Comparison of ENCODE assay signal across 8 mouse cellular contexts in genomic region chr15:86060581-86060980, GRCm38 (mm10). TPM values are rescaled to one million over a fixed set of nuclear protein-coding genes. Genes with fewer than 3 reads are reported as not detected.
DNase-seq lines count a peak whose midpoint lies in the region; ATAC-seq and TF ChIP-seq lines count a peak whose summit lies in the region.
"Had no signal": no experiment of that assay in that cellular context is flagged by ENCODE, and none has a peak within 500 bp of the region (broad histone marks: within the 10 kb centered on the region; RNA-seq: fewer than 3 reads in every experiment).

No protein-coding gene starts in this region.

- no peak overlapping the region for H3K27ac ChIP-seq in limb, embryonic 13.5 days
- H3K27ac ChIP-seq in limb, embryonic 10.5 days = no peak overlapping the region; the same call in 1 of the 2 replicates
- H3K27ac ChIP-seq in forebrain, embryonic 16.5 days (ENCODE audit: low read length) = 0 out of 2 replicates have a peak overlapping the region, but pooled peaks have one; percentile 9
- 0 out of 2 replicates have a peak overlapping the region, but pooled peaks have one; percentile 20 for H3K27ac ChIP-seq in limb, embryonic 14.5 days (replicated peaks; ENCODE audit: low read depth, low read length)
- no peak overlapping the region for H3K27ac ChIP-seq in olfactory bulb, adult 2 months (ENCODE audit: insufficient read depth, low read depth, low read length)

- ATAC-seq in limb, embryonic 13.5 days (ENCODE audit: low FRiP score, low read depth) = no peak
- ATAC-seq in forebrain, embryonic 16.5 days = no peak
- ATAC-seq in limb, embryonic 14.5 days (ENCODE audit: low FRiP score, low read depth) = no peak
- no peak for ATAC-seq in monocyte, adult 5-6 weeks (replicated peaks; ENCODE audit: insufficient number of reproducible peaks, low FRiP score, low TSS enrichment, poor library complexity, severe bottlenecking)

- intact Hi-C loops in left cerebral cortex, postnatal 36 days (cut with DNase I) = no loop called here

- 90% methylated on average over 12 of the region's 12 CpGs for WGBS in limb, embryonic 13.5 days
- 93% methylated on average over 12 of the region's 12 CpGs for WGBS in limb, embryonic 10.5 days
- 73% methylated on average over 12 of the region's 12 CpGs for WGBS in forebrain, embryonic 16.5 days
- WGBS in limb, embryonic 14.5 days = 87% methylated on average over 12 of the region's 12 CpGs
- WGBS in olfactory bulb, adult 2 months = 41% methylated on average over 12 of the region's 12 CpGs

- no peak overlapping the region for H3K4me3 ChIP-seq in limb, embryonic 13.5 days
- no peak overlapping the region for H3K4me3 ChIP-seq in limb, embryonic 10.5 days
- H3K4me3 ChIP-seq in forebrain, embryonic 16.5 days (replicated peaks; ENCODE audit: low read length) = peak overlapping the region; percentile 87
- H3K4me3 ChIP-seq in limb, embryonic 14.5 days (replicated peaks; ENCODE audit: low read length) = no peak overlapping the region
- H3K4me3 ChIP-seq in olfactory bulb, adult 2 months (ENCODE audit: insufficient read depth, low read depth, low read length) = peak overlapping the region; percentile 16

- no peak for TF ChIP-seq POLR2A in limb, embryonic 14.5 days (IDR thresholded peaks at IDR 0.05; ENCODE audit: borderline replicate concordance, extremely low read depth, insufficient read depth, insufficient read length)
- TF ChIP-seq POLR2A in olfactory bulb, adult 2 months (IDR thresholded peaks at IDR 0.05; ENCODE audit: insufficient read depth, low read depth, low read length) = no peak

- no peak for DNase-seq in limb, embryonic 10.5 days (ENCODE audit: low spot score)
- no peak for DNase-seq in limb, embryonic 14.5 days (ENCODE audit: low spot score)
- DNase-seq in left cerebral cortex, postnatal 36 days (ENCODE audit: low spot score in 2 of 2) = no peak
- DNase-seq: kidney, postnatal 10 days had no signal

- H3K4me2 ChIP-seq in limb, embryonic 13.5 days (replicated peaks) = peak overlapping the region; percentile 83
- H3K4me2 ChIP-seq in forebrain, embryonic 16.5 days (ENCODE audit: low read length) = peak overlapping the region; percentile 71
- 0 out of 2 replicates have a peak overlapping the region, but pooled peaks have one; percentile 6 for H3K4me2 ChIP-seq in limb, embryonic 14.5 days (replicated peaks; ENCODE audit: low read depth, low read length, severe bottlenecking)

- H3K36me3 ChIP-seq in limb, embryonic 13.5 days = no peaks in the 10 kb centered on the region
- H3K36me3 ChIP-seq in limb, embryonic 10.5 days = 0 out of 2 replicates have a peak, but pooled peaks cover 2% of the 10 kb centered on the region
- no peaks in the 10 kb centered on the region for H3K36me3 ChIP-seq in forebrain, embryonic 16.5 days (ENCODE audit: control insufficient read depth, insufficient read depth)
- no peaks in the 10 kb centered on the region for H3K36me3 ChIP-seq in limb, embryonic 14.5 days (ENCODE audit: control insufficient read depth, insufficient read depth, low read length)

- H3K9ac ChIP-seq in limb, embryonic 13.5 days = no peak overlapping the region
- H3K9ac ChIP-seq in forebrain, embryonic 16.5 days (replicated peaks; ENCODE audit: low read depth, low read length) = peak overlapping the region; percentile 99
- no peak overlapping the region for H3K9ac ChIP-seq in limb, embryonic 14.5 days (ENCODE audit: low read depth, low read length, severe bottlenecking)

- no peaks in the 10 kb centered on the region for H3K27me3 ChIP-seq in limb, embryonic 13.5 days
- peaks cover 5% of the 10 kb centered on the region; the same call in 1 of the 2 replicates for H3K27me3 ChIP-seq in limb, embryonic 10.5 days (ENCODE audit: low read depth, poor library complexity, severe bottlenecking)
- no peaks in the 10 kb centered on the region for H3K27me3 ChIP-seq in forebrain, embryonic 16.5 days (replicated peaks; ENCODE audit: control insufficient read depth, insufficient read depth, low read length)
- H3K27me3 ChIP-seq in limb, embryonic 14.5 days (ENCODE audit: control insufficient read depth, insufficient read depth, low read length) = no peaks in the 10 kb centered on the region

- TF ChIP-seq CTCF in olfactory bulb, adult 2 months (IDR thresholded peaks at IDR 0.05; ENCODE audit: insufficient read depth, low read depth, low read length) = no peak

- H3K4me1 ChIP-seq in limb, embryonic 13.5 days = peaks cover 44% of the 10 kb centered on the region
- peaks cover 43% of the 10 kb centered on the region for H3K4me1 ChIP-seq in limb, embryonic 10.5 days
- H3K4me1 ChIP-seq in forebrain, embryonic 16.5 days (replicated peaks; ENCODE audit: control insufficient read depth, insufficient read depth, low read length) = peaks cover 45% of the 10 kb centered on the region
- peaks cover 27% of the 10 kb centered on the region for H3K4me1 ChIP-seq in limb, embryonic 14.5 days (ENCODE audit: control insufficient read depth, insufficient read depth, low read length)
- peaks cover 37% of the 10 kb centered on the region for H3K4me1 ChIP-seq in olfactory bulb, adult 2 months (ENCODE audit: control insufficient read depth, insufficient read depth, low read length)

- no peaks in the 10 kb centered on the region for H3K9me3 ChIP-seq in limb, embryonic 13.5 days
- no peaks in the 10 kb centered on the region for H3K9me3 ChIP-seq in limb, embryonic 10.5 days (replicated peaks)
- H3K9me3 ChIP-seq in forebrain, embryonic 16.5 days (ENCODE audit: control insufficient read depth, low read length) = no peaks in the 10 kb centered on the region
- no peaks in the 10 kb centered on the region for H3K9me3 ChIP-seq in limb, embryonic 14.5 days (ENCODE audit: control insufficient read depth, low read length)

RNA-seq across cellular contexts. Expression of gene Gramd4, which starts 3.1 kb away (rescaled TPM):
- 15.0 and 15.3 TPM in 2 replicates for polyA plus RNA-seq in limb, embryonic 13.5 days (2015; fragmentation: Nextera tagmentation; extraction: Ambion mirVana)
- polyA plus RNA-seq in limb, embryonic 10.5 days (2016; fragmentation: Nextera tagmentation; extraction: Ambion mirVana) = 13.0 and 14.1 TPM in 2 replicates
- polyA plus RNA-seq in forebrain, embryonic 16.5 days (2015; fragmentation: Nextera tagmentation; extraction: Ambion mirVana) = 56.8 and 57.8 TPM in 2 replicates
- 23.5 and 26.4 TPM in 2 replicates for polyA plus RNA-seq in limb, embryonic 14.5 days (2012; rRNA removed)
- 12.3 and 15.4 TPM in 2 replicates for polyA plus RNA-seq in limb, embryonic 14.5 days (2014; fragmentation: Nextera tagmentation; extraction: Ambion mirVana)
- polyA plus RNA-seq in olfactory bulb, adult 2 months (2012; ENCODE audit: insufficient read depth, insufficient read length, low replicate concordance, missing spikeins) = not detected in 2 replicates
- 112 to 191 TPM (median 137 TPM) in 3 replicates for total RNA-seq in monocyte, adult 5-6 weeks (2017)
- total RNA-seq in left cerebral cortex, postnatal 36 days (2021) = 10 to 100 TPM; 34.9 to 49.4 TPM

RNA-seq across cellular contexts. Expression of gene Celsr1, which starts 27.0 kb away (rescaled TPM):
- polyA plus RNA-seq in limb, embryonic 13.5 days (2015; fragmentation: Nextera tagmentation; extraction: Ambion mirVana) = 2.0 TPM in 2 replicates
- polyA plus RNA-seq in limb, embryonic 10.5 days (2016; fragmentation: Nextera tagmentation; extraction: Ambion mirVana) = 0.67 and 0.86 TPM in 2 replicates
- 4.6 and 5.6 TPM in 2 replicates for polyA plus RNA-seq in forebrain, embryonic 16.5 days (2015; fragmentation: Nextera tagmentation; extraction: Ambion mirVana)
- polyA plus RNA-seq in limb, embryonic 14.5 days (2012; rRNA removed) = 11.8 and 13.1 TPM in 2 replicates
- 6.5 TPM in 2 replicates for polyA plus RNA-seq in limb, embryonic 14.5 days (2014; fragmentation: Nextera tagmentation; extraction: Ambion mirVana)
- polyA plus RNA-seq in olfactory bulb, adult 2 months (2012; ENCODE audit: insufficient read depth, insufficient read length, low replicate concordance, missing spikeins) = not detected in 2 replicates
- total RNA-seq in monocyte, adult 5-6 weeks (2017) = 0.11 to 2.1 TPM (median 0.76 TPM) in 3 replicates
- 1 to 10 TPM; 3.4 to 4.3 TPM for total RNA-seq in left cerebral cortex, postnatal 36 days (2021)

Comparison
In these comparisons a context has a peak if more than half of its experiments do, and no peak if none do; other contexts are left out.
1. H3K27ac ChIP-seq: peak in forebrain, embryonic 16.5 days (single experiment) and limb, embryonic 14.5 days (single experiment); none in limb, embryonic 13.5 days (single experiment), limb, embryonic 10.5 days (single experiment) and olfactory bulb, adult 2 months (single experiment).
2. H3K4me2 ChIP-seq: peak in every context shown above with its lines; median percentile 83 in limb, embryonic 13.5 days; 71 in forebrain, embryonic 16.5 days; 6 in limb, embryonic 14.5 days.
3. H3K4me3 ChIP-seq: peak in forebrain, embryonic 16.5 days (single experiment) and olfactory bulb, adult 2 months (single experiment); none in limb, embryonic 13.5 days (single experiment), limb, embryonic 10.5 days (single experiment) and limb, embryonic 14.5 days (single experiment).
4. RNA of gene Gramd4, which starts 3.1 kb away (polyA plus RNA-seq): 56.8 to 57.8 TPM in forebrain, embryonic 16.5 days, 12.3 to 26.4 TPM in limb, embryonic 14.5 days, 15.0 to 15.3 TPM in limb, embryonic 13.5 days and 13.0 to 14.1 TPM in limb, embryonic 10.5 days; not detected in olfactory bulb, adult 2 months; every median in the first group is over 10 times any median in the second.